Mouse (Mus musculus) embryonic fibroblast, embryonic 13.5 days (primary cell): ENCODE data around the gene Cldn2. TPM values are rescaled to one million over a fixed set of nuclear protein-coding genes. Genes with fewer than 3 reads are reported as not detected.

ENCODE experiments used
- H3K27ac ChIP-seq: 2 replicates; pipeline ENCODE4 v1.5.1; 2012; ENCODE audit warnings: low read length, control low read depth, inconsistent platforms; ENCODE audit not compliant: insufficient read depth
- H3K4me1 ChIP-seq: 2 replicates; pipeline ENCODE4 v1.6.1; 2011; ENCODE audit warnings: low read length; ENCODE audit not compliant: control insufficient read depth, insufficient read depth
- H3K4me3 ChIP-seq: 2 replicates; pipeline ENCODE4 v1.5.1; 2011; ENCODE audit warnings: mild to moderate bottlenecking, control low read depth, low read length; ENCODE audit not compliant: insufficient read depth
- CTCF ChIP-seq: IDR thresholded peaks from 2 replicates; pipeline ENCODE4 v1.5.1; 2011; ENCODE audit warnings: mild to moderate bottlenecking, control low read depth, low read length, moderate library complexity, borderline replicate concordance; ENCODE audit not compliant: insufficient read depth
- POLR2A ChIP-seq: IDR thresholded peaks from 2 replicates; pipeline ENCODE4 v1.6.1; 2011; ENCODE audit warnings: low read depth, mild to moderate bottlenecking, control low read depth, low read length, moderate library complexity
- polyA plus RNA-seq: library from polyadenylated mRNA; stranded (reverse); fragments of >200 nt; gene quantifications from 2 replicates; pipeline ENCODE4 v1.2.4, GENCODE M21; 2011; ENCODE audit warnings: low read depth; ENCODE audit not compliant: missing spikeins, insufficient read length

The Cldn2 gene
- polyA plus RNA-seq, 1 experiment, result 0.18 TPM

- Histone ChIP-seq H3K4me3 (no peak overlapping the region), H3K4me1 (no peaks in the 10 kb centered on the region), H3K27ac (no peak overlapping the region)
- no peak for TF ChIP-seq POLR2A
- peak; percentile 46; the same call in 1 of the 2 replicates for TF ChIP-seq CTCF
These were observed 31.8 kb downstream of the Cldn2 start for GRCm38 (mm10) chrX:139832464-139832863.

- Histone ChIP-seq H3K27ac (no peak overlapping the region), H3K4me1 (no peaks in the 10 kb centered on the region), H3K4me3 (no peak overlapping the region)
- TF ChIP-seq POLR2A, result no peak
- no peak for TF ChIP-seq CTCF
These were observed 38.4 kb downstream of the Cldn2 start for GRCm38 (mm10) chrX:139839057-139839456.

DNA sequence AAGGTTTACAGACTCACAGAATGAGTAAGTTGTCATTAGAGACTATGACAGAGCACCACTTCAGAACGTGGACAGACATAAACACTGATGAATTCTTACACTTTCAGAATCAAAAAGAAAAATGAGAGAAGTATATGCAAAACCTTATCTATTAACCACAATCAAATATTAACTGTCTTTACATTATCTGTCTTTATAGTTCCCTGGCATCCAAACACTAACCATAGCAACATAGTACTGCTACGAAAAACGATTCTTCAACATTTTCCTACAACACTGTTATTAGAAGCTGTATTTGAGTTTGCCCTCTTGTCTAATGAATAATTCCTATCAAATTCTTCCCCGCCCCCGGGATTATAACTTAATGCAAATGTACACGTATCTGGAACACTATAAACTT, 40.5 kb downstream of the Cldn2 start:
- no peak overlapping the region for H3K27ac ChIP-seq
- no peaks in the 10 kb centered on the region for H3K4me1 ChIP-seq
- H3K4me3 ChIP-seq, result no peak overlapping the region
- TF ChIP-seq POLR2A, result no peak
- TF ChIP-seq CTCF, result no peak

GRCm38 (mm10) chrX:139854795-139855194, 54.2 kb downstream of the Cldn2 start:
- Histone ChIP-seq H3K27ac (no peak overlapping the region), H3K4me1 (no peaks in the 10 kb centered on the region), H3K4me3 (no peak overlapping the region)
- TF ChIP-seq POLR2A, result no peak
- TF ChIP-seq CTCF, result no peak

GRCm38 (mm10) chrX:139859402-139859801, 58.8 kb downstream of the Cldn2 start:
- no peak for TF ChIP-seq POLR2A
- no peak for TF ChIP-seq CTCF
- Histone ChIP-seq H3K27ac (no peak overlapping the region), H3K4me1 (no peaks in the 10 kb centered on the region), H3K4me3 (no peak overlapping the region)

Other genes with a start within 250 kb of the Cldn2 start
- gene Rnf128, start 237.5 kb upstream of the Cldn2 start, polyA plus RNA-seq, result 28.8 and 38.5 TPM in 2 replicates
- gene Tbc1d8b, start 115.8 kb upstream of the Cldn2 start, polyA plus RNA-seq, result 31.0 and 35.6 TPM in 2 replicates
- gene Gm15013, start 86.3 kb upstream of the Cldn2 start, polyA plus RNA-seq, result 1.3 and 1.5 TPM in 2 replicates
- gene Ripply1, start 18.5 kb upstream of the Cldn2 start, polyA plus RNA-seq, result not detected in 2 replicates
- 36.4 and 40.4 TPM in 2 replicates for gene Morc4, start 70.8 kb downstream of the Cldn2 start, polyA plus RNA-seq
- 12.0 and 12.7 TPM in 2 replicates for gene Rbm41, start 197.8 kb downstream of the Cldn2 start, polyA plus RNA-seq